In genomic region chr12:110843194-110844048, GRCm38 (mm10) we compare ENCODE assay signal across 8 mouse cellular contexts. TPM values are rescaled to one million over a fixed set of nuclear protein-coding genes. Genes with fewer than 3 reads are reported as not detected.
A peak's percentile ranks its signal among the peaks of the same experiment; 100 is the strongest.
DNase-seq lines count a peak whose midpoint lies in the region; ATAC-seq lines count a peak whose summit lies in the region.

No protein-coding gene starts in this region.

- no peak for ATAC-seq in intestine, embryonic 14.5 days (replicated peaks; ENCODE audit: low FRiP score, low TSS enrichment, low read depth)
- no peak; the same call in 1 of the 2 replicates for ATAC-seq in midbrain, embryonic 11.5 days (ENCODE audit: low FRiP score)

- H3K27me3 ChIP-seq in intestine, embryonic 14.5 days (replicated peaks; ENCODE audit: control insufficient read depth, insufficient read depth, low read length) = no peaks in the 10 kb centered on the region
- H3K27me3 ChIP-seq in limb, embryonic 10.5 days (ENCODE audit: low read depth, poor library complexity, severe bottlenecking) = peaks cover 38% of the 10 kb centered on the region
- H3K27me3 ChIP-seq in midbrain, embryonic 11.5 days (ENCODE audit: control insufficient read depth, insufficient read depth, low read length) = peaks cover 5% of the 10 kb centered on the region; the same call in 1 of the 2 replicates

- peak overlapping the region; percentile 38; the same call in 1 of the 2 replicates for H3K9ac ChIP-seq in intestine, embryonic 14.5 days (ENCODE audit: low read length)
- H3K9ac ChIP-seq in midbrain, embryonic 11.5 days (ENCODE audit: low read length) = no peak overlapping the region; the same call in 1 of the 2 replicates

- no peak overlapping the region for H3K27ac ChIP-seq in intestine, embryonic 14.5 days (ENCODE audit: low read depth)
- H3K27ac ChIP-seq in limb, embryonic 10.5 days = no peak overlapping the region
- H3K27ac ChIP-seq in midbrain, embryonic 11.5 days (ENCODE audit: low read depth, low read length) = no peak overlapping the region

- H3K4me3 ChIP-seq in intestine, embryonic 14.5 days (ENCODE audit: low read depth, low read length) = peak overlapping the region; percentile 64
- H3K4me3 ChIP-seq in limb, embryonic 10.5 days = peak overlapping the region; percentile 54
- peak overlapping the region; percentile 42 for H3K4me3 ChIP-seq in midbrain, embryonic 11.5 days (ENCODE audit: low read depth, low read length)

- 20% methylated on average over 32 of the region's 32 CpGs for WGBS in intestine, embryonic 14.5 days
- WGBS in limb, embryonic 10.5 days = 20% methylated on average over 32 of the region's 32 CpGs
- WGBS in midbrain, embryonic 11.5 days = 19% methylated on average over 32 of the region's 32 CpGs

- no peaks in the 10 kb centered on the region for H3K9me3 ChIP-seq in intestine, embryonic 14.5 days (ENCODE audit: control insufficient read depth, low read length)
- no peaks in the 10 kb centered on the region for H3K9me3 ChIP-seq in limb, embryonic 10.5 days (replicated peaks)
- H3K9me3 ChIP-seq in midbrain, embryonic 11.5 days (ENCODE audit: control insufficient read depth, low read length) = no peaks in the 10 kb centered on the region

- H3K36me3 ChIP-seq in intestine, embryonic 14.5 days (ENCODE audit: control insufficient read depth, insufficient read depth, low read length) = no peaks in the 10 kb centered on the region
- H3K36me3 ChIP-seq in limb, embryonic 10.5 days = no peaks in the 10 kb centered on the region
- no peaks in the 10 kb centered on the region for H3K36me3 ChIP-seq in midbrain, embryonic 11.5 days (ENCODE audit: control insufficient read depth, insufficient read depth, low read length)

- H3K4me2 ChIP-seq in intestine, embryonic 14.5 days (ENCODE audit: low read length) = peak overlapping the region; percentile 69
- H3K4me2 ChIP-seq in midbrain, embryonic 11.5 days = peak overlapping the region; percentile 64

- H3K4me1 ChIP-seq in intestine, embryonic 14.5 days (replicated peaks; ENCODE audit: control insufficient read depth, insufficient read depth, low read length) = peaks cover 7% of the 10 kb centered on the region; the same call in 1 of the 2 replicates
- H3K4me1 ChIP-seq in limb, embryonic 10.5 days = peaks cover 29% of the 10 kb centered on the region
- peaks cover 15% of the 10 kb centered on the region for H3K4me1 ChIP-seq in midbrain, embryonic 11.5 days (ENCODE audit: control insufficient read depth, insufficient read depth, low read length)

- peak; percentile 83 for DNase-seq in layer of hippocampus, adult 11-12 months (ENCODE audit: low spot score)
- no peak for DNase-seq in layer of hippocampus, adult 9-11 months
- peak; percentile 87 for DNase-seq in embryo, embryonic 11 days
- DNase-seq in gastrocnemius, postnatal 25 days = peak; percentile 73
- DNase-seq in intestine, embryonic 14.5 days (ENCODE audit: low spot score) = peak; percentile 93
- peak; percentile 91 for DNase-seq in limb, embryonic 10.5 days (ENCODE audit: low spot score)
- peak; percentile 99 for DNase-seq in midbrain, embryonic 11.5 days (ENCODE audit: low spot score, missing footprints)
- peak; percentile 57 to 64 for DNase-seq in right cerebral cortex, postnatal 36 days (ENCODE audit: low spot score in 2 of 2)

RNA-seq across cellular contexts. Expression of gene Mok, which starts 2.7 kb away (rescaled TPM):
- not detected for total RNA-seq in gastrocnemius, postnatal 25 days (2021)
- 3.5 and 5.6 TPM in 2 replicates for polyA plus RNA-seq in intestine, embryonic 14.5 days (2014; fragmentation: Nextera tagmentation; extraction: Ambion mirVana)
- polyA plus RNA-seq in limb, embryonic 10.5 days (2016; fragmentation: Nextera tagmentation; extraction: Ambion mirVana) = 6.0 and 6.5 TPM in 2 replicates
- polyA plus RNA-seq in midbrain, embryonic 11.5 days (2014; fragmentation: Nextera tagmentation; extraction: Ambion mirVana) = 11.1 and 11.8 TPM in 2 replicates

RNA-seq across cellular contexts. Expression of gene Zfp839, which starts 6.6 kb away (rescaled TPM):
- total RNA-seq in gastrocnemius, postnatal 25 days (2021) = 1 to 10 TPM; 5.0 to 5.4 TPM
- 4.7 and 5.4 TPM in 2 replicates for polyA plus RNA-seq in intestine, embryonic 14.5 days (2014; fragmentation: Nextera tagmentation; extraction: Ambion mirVana)
- 3.9 and 6.2 TPM in 2 replicates for polyA plus RNA-seq in limb, embryonic 10.5 days (2016; fragmentation: Nextera tagmentation; extraction: Ambion mirVana)
- polyA plus RNA-seq in midbrain, embryonic 11.5 days (2014; fragmentation: Nextera tagmentation; extraction: Ambion mirVana) = 1.4 and 1.8 TPM in 2 replicates

RNA-seq across cellular contexts. Expression of gene Cinp, which starts 45.5 kb away (rescaled TPM):
- total RNA-seq in gastrocnemius, postnatal 25 days (2021) = 10 to 100 TPM; 28.4 to 29.1 TPM
- polyA plus RNA-seq in intestine, embryonic 14.5 days (2014; fragmentation: Nextera tagmentation; extraction: Ambion mirVana) = 85.0 and 99.5 TPM in 2 replicates
- polyA plus RNA-seq in limb, embryonic 10.5 days (2016; fragmentation: Nextera tagmentation; extraction: Ambion mirVana) = 88.4 and 114 TPM in 2 replicates
- 77.4 and 83.2 TPM in 2 replicates for polyA plus RNA-seq in midbrain, embryonic 11.5 days (2014; fragmentation: Nextera tagmentation; extraction: Ambion mirVana)

RNA-seq across cellular contexts. Expression of gene Tecpr2, which starts 45.6 kb away (rescaled TPM):
- total RNA-seq in gastrocnemius, postnatal 25 days (2021) = 1 to 10 TPM; 1.9 to 3.1 TPM
- 3.9 and 4.1 TPM in 2 replicates for polyA plus RNA-seq in intestine, embryonic 14.5 days (2014; fragmentation: Nextera tagmentation; extraction: Ambion mirVana)
- 6.0 and 6.7 TPM in 2 replicates for polyA plus RNA-seq in limb, embryonic 10.5 days (2016; fragmentation: Nextera tagmentation; extraction: Ambion mirVana)
- polyA plus RNA-seq in midbrain, embryonic 11.5 days (2014; fragmentation: Nextera tagmentation; extraction: Ambion mirVana) = 4.1 and 4.2 TPM in 2 replicates
